Mouse (Mus musculus) retina, postnatal 1 day (tissue): ENCODE measurements around the gene Gm10273.
"Not testable (repeated sequence)": the region's sequence is repeated elsewhere in the genome, so short reads cannot be mapped to it uniquely, and the experiment has no call there.

Source experiments
- DNase-seq: peaks from one replicate; pipeline ENCODE4 v3.0.0-alpha.2; 2012

Gm10273 gene

GRCm38 (mm10) chr10:59395461-59395860 is at the start of gene Gm10273:
Gm10273 (plus strand) TSS chr10:59395632.
- not testable (repeated sequence) for DNase-seq

GRCm38 (mm10) chr10:59346560-59346959 is 48.9 kb upstream of the Gm10273 start:
- DNase-seq = no peak

- DNase-seq = no peak
Observed at GRCm38 (mm10) chr10:59348200-59348599, 47.2 kb upstream of the Gm10273 start.

- DNase-seq = no peak
Observed at GRCm38 (mm10) chr10:59349536-59349935, 45.9 kb upstream of the Gm10273 start.

GRCm38 (mm10) chr10:59353065-59353464 is 42.4 kb upstream of the Gm10273 start:
- no peak for DNase-seq

GRCm38 (mm10) chr10:59354120-59354519 is 41.3 kb upstream of the Gm10273 start:
- DNase-seq = no peak

- DNase-seq = no peak
Observed at GRCm38 (mm10) chr10:59355020-59355419, 40.4 kb upstream of the Gm10273 start.

- no peak for DNase-seq
Observed at GRCm38 (mm10) chr10:59358744-59359143, 36.7 kb upstream of the Gm10273 start.

GRCm38 (mm10) chr10:59363208-59363607 is 32.2 kb upstream of the Gm10273 start:
- no peak for DNase-seq

GRCm38 (mm10) chr10:59364551-59364950 is 30.9 kb upstream of the Gm10273 start:
- DNase-seq = no peak

GRCm38 (mm10) chr10:59365804-59366589 is 29.4 kb upstream of the Gm10273 start:
- DNase-seq = no peak

- no peak for DNase-seq
Observed at GRCm38 (mm10) chr10:59366746-59367145, 28.7 kb upstream of the Gm10273 start.

GRCm38 (mm10) chr10:59367206-59367605 is 28.2 kb upstream of the Gm10273 start:
- no peak for DNase-seq

- no peak for DNase-seq
Observed at GRCm38 (mm10) chr10:59368729-59369128, 26.7 kb upstream of the Gm10273 start.

- no peak for DNase-seq
Observed at GRCm38 (mm10) chr10:59369426-59369825, 26.0 kb upstream of the Gm10273 start.

- DNase-seq = no peak
Observed at GRCm38 (mm10) chr10:59377906-59378305, 17.5 kb upstream of the Gm10273 start.

- no peak for DNase-seq
Observed at GRCm38 (mm10) chr10:59378728-59379127, 16.7 kb upstream of the Gm10273 start.

GRCm38 (mm10) chr10:59379927-59380326 is 15.5 kb upstream of the Gm10273 start:
- no peak for DNase-seq

GRCm38 (mm10) chr10:59380411-59380821 is 15.0 kb upstream of the Gm10273 start:
- no peak for DNase-seq

- DNase-seq = not testable (repeated sequence)
Observed at GRCm38 (mm10) chr10:59381563-59381962, 13.9 kb upstream of the Gm10273 start.

GRCm38 (mm10) chr10:59386951-59387350 is 8.5 kb upstream of the Gm10273 start:
- no peak for DNase-seq

- no peak for DNase-seq
Observed at GRCm38 (mm10) chr10:59389652-59390051, 5.8 kb upstream of the Gm10273 start.

GRCm38 (mm10) chr10:59391907-59392306 is 3.5 kb upstream of the Gm10273 start:
- DNase-seq = no peak

- DNase-seq = no peak
Observed at GRCm38 (mm10) chr10:59402899-59403792, 7.7 kb downstream of the Gm10273 start, which contains the start of gene Pla2g12b. Pla2g12b (plus strand) TSS chr10:59403660.
